Mouse (Mus musculus): ENCODE measurements around the gene Nfib.

The Nfib gene

DNA sequence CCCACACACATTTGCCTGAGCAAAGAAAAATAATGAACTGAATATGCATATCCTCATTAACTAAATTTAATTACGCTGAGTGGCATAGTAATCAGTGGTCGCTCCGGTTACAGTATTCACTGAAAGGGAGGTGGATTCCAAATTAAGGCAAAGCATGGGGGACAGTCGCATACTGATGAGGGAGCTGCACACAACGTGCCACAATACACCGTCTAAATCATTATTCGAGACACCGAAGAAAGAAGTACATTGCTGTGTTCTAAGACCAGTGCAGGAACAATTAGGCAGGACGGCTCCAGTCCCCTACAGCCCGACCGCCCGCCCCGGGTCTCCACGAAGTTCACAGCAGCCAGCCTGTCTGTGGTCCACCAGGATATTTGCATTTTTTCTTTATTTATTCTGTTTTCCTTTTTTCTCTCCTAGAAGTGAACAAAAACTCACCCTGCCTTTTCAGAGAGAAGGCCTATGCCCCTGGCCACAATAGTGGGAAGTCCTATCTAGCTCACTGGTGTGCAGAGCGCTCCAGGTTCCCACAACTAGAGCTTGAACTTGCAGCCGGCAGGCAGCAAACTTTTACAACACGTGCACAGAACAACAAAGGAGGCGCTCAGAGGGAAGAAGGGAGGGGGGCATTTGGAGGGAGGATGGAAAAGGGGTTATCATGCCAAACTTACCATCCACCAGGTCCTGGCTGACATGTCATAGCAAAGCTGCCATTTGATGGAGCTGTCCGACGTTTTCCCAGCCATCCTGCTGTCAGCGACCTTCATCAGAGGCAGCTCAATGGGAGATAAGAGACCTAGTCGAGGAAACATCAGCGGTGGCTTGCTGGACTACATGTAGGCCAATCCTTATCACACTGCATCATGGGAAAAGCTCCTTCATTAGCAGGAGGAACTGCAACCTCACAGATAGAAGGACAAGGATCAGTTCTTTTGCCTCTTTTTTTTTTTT, at the start of gene Nfib:
Gene Nfib, minus strand, starts transcription at position 910 of the 954 bp plus-strand sequence.
- DNase-seq, result no peak

DNA sequence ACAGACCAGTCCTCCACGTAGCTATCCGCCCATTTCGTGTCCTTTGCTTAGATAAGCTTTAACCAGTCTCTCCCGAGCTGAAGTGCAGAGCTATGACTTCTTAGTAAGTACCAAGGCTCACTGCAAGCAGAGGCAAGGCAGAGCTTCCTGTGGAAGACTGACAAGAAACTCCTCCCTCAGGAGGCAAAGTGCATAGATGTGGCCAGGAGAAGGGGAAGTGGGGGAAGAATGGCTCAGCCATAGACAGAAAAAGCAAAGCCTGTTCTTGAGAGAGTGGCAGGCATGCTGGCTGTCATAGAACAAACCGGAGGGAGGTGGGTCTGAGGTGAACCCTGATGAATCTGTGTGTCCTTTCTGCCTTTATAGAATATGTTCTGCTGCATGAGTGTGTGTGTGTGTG, 30.2 kb upstream of the Nfib start:
- DNase-seq, result no peak

DNA sequence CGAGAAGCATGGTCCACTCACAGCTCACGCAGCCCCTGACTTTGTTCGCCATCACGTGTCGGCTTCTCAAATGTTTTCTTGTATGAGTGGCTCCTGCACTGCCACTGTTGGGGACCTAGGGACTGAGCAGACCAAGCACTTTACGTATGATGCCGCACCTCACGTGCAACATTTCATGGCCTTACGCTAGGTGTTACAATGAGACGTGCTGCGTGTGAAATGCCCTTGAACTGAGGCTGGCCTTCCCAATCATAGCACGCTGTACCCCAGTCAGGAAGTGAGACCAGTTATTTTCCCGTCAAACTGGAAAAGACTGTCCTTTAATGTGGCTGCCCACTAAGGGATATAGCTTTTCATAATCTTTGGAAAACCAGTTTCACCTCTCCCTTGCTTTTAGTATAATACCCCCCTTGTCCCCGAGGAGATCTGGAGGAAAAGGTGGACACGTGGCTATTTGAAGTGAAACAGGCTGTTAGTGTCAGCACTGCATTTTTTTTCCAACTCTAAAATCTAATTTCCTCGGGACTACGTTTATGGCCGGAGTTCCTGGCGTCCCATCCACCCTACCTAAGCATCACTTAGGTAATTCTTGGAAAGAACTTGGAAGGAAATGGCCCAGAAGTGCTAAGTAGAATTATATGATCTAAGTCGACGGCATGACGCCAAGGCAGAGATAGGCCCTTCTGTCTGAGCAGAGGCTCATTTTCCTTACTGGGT, 29.4 kb upstream of the Nfib start:
- no peak for DNase-seq

DNA sequence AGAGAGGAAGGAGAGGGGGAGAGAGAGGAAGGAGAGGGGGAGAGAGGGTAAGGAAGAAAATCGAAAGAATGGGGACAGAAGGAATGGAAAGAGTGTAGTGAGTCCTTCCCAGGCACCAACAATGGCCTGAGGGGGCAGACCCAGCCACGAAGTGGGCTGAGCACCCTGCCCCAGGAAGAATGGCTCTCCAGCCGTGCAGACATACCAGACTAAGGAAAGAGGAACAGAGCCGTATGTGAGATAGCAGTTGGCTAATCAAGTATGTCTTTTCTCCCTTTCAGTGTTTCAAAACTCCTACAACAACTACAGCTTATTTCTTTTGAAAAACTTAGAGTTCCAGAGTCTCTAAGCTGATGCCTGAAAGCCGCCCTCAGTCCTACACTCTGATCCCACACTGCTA, 28.8 kb upstream of the Nfib start:
- DNase-seq, result no peak

DNA sequence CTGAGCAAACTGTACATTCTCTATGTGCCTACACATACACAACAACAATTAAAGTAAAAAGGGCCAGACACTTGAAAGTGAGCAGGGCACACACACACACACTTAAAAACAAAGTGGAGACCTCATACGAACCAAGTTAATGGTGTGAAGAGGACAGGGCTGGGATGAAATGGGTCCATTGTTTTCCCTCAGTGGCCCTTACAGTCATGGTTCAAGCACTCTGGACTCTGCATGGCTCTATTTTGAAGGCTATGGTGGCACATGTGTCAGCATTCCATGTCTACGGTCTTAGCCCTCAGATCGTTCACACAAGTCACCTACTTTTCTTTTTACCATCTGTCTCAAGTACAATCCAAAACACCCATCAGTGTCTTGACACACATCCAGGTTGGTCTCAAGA, 28.1 kb upstream of the Nfib start:
- DNase-seq, result no peak

DNA sequence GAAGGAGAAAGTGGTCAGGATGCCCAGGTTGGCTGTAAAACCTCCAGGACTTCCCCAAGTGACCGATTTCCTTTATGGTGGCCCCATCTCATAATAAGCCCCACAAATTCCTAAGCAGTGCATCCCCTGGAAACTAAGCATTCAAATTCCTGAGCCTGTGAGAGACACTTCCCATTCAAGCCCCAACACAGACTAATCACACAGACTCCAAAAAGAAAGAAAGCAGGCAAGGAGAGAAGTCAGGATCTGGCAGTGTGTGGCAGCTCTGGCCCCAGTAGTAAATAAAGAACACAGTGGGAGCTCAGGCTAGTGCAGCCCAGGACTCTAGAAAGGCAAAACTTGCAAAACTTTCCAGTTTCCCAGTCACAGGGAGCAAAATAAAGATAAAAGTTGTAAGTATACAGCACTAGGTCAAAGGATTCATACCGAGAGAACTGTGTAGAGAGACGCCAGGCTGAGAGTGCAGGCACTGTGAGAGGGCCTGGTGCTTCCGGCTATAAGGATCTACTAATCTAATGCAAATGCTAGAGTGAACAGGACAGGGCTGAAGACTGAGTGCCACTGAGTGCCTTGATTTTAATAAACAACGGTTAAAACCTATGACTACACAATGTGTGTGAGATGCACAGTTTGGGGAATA, 24.8 kb upstream of the Nfib start:
- no peak for DNase-seq

DNA sequence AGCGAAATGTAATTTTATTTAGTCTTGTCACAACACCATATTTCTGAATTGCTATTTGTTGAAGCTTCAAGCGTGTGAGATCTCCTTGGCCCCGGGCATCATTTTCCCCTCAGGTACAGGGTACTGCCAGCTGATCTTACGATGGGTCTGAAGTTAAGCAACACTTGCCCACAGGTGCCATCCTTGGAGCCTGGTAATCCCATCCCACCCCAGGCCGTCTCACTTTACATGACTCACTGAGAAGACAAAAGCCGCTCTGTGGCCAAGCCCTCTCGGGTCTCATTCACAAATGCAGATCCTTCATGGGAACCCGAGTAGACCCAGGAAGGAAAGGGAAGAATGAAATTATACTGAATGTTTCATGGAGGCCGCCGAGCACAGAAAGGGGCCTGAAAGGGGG, 18.5 kb upstream of the Nfib start:
- DNase-seq, result no peak

DNA sequence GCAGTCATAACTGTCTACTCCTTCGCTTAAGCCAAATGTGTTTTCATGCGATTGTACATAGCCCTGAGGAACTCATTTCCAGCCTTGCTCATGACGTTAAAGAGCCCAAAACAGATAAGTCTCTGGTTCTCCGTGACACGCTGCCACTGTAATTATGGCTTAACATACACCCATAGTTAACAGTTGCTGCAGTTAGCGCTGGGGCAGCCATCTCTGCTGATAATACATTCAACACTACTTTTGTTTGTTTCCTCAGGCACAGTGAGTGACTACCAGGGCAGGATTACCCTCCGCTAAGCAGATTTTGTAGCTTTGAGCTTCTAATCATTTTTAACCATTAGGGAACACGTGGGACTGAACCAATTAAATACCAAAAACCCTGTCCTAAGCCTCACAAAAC, 17.5 kb upstream of the Nfib start:
- no peak for DNase-seq

DNA sequence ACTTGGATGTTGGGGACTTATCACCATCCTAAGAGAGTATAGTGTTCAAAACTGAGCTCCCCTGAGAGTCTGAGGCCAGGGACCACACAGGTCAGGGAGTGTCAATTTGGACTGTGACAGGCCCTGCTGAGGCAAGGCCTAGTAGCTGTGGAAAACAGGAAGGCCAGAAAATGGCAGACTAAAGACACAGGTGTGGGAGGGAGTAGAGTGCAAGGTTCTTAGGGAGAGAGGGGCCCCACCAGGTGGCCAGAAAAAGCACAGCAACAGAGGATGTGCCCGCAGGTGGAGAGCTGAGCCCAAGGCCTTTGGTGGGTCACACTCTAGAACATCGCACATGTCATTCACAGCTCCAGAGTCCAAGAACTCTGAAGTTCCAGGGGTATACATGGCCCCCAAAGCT, 10.3 kb upstream of the Nfib start:
- no peak for DNase-seq

DNA sequence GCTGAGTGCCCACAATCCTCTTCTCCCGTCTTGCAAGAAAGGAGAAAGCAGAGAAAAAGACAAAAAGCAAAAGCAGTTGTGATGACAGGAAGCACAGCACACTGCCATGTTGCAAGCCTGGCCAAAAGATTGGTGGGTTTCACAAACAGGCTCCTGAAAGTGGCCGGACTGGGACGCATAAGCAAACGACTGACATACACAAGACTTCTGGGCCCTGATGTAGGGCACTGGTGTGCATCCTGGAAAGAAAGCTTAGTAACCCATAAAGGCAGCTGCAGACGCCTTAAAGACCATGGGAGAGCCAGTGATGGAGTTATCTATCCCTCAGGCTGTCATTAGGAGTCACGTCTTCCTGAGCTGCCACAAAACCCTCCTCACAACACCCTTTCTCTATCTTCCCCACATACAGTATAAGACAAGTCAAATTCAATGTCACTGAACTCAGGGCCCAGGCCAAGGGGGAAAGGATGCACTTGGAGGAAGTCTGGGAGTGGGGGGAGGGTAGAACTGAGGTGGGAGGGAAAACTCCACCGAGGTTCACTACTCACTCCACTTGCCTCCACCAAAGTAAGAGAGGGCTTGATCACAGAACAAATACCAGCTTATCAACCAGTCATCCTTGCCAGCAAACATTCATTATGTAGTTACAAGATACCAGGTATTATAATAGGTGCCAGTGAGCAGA, 6.2 kb upstream of the Nfib start:
- no peak for DNase-seq

DNA sequence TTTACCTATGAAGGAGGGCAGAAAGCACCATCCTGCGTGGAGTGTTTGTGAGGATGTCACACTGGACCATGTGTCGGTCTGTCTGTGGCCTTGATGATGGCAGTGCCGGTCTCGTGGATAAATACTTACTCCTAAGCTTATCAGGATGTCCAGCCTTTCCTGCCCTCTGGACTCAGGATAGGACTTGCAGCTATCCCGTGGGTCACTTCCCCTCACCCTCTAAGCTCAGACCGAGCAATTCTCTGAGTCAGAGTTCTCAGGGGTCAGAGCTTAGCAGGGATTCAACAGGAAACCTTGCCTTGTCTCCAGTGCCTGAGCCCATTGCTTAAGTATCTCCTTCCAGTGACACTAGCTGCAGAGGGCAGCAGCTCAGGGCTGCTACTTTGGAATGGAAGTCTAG, 4.1 kb upstream of the Nfib start:
- no peak for DNase-seq

DNA sequence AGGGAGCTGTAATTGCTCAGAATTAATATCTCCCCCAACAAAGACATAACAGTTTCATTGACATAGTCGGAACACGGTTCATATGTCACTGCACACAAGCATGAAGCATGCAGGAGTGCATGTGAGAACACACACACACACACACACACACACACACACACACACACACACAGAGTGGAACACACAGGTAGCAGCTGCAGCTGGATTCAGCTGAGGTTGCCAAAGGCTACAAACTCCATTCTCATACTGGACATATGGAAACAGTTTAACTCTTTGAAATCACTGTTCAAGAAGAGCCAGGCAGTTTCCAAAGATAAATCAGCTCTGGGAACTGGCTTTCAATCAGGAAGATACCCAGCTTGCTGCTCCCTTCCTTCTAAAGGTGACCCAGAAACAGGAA, 462 bp upstream of the Nfib start:
- DNase-seq, result no peak

DNA sequence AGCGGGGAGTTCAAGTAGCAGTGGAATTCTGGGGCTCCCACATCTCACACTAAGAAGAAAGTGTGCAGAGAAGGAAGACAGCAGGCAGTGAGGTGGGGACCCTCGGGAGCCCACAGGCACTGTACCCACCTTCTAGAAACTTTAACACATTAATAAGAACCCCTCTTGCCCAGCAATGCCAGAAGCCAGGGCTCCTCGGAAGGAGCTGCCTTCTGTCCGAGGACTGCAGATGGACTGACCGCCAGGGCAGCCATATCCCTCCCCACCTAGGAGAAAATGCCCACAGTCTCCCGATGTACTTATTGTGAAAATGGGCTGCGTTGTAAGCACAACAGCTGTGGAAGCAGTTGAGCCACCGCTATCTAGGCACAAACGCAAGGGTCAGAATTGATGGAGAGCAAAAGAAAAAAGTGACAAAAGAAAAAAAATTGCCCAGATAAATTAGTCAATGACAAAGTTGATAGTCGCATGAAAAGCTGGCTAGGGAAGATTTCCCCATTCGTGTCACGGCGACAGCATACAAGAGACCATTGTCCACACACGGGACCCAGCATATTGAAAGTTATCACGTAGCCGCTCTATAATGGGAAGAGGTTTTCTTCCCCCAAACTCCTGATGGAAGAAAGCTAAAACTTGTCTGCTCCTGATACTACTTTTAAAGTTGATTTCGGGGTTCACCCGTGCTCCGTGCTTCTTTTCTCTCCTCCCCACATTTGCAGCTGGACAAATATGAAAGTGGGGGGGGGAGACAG, 1.3 kb downstream of the Nfib start:
- no peak for DNase-seq

DNA sequence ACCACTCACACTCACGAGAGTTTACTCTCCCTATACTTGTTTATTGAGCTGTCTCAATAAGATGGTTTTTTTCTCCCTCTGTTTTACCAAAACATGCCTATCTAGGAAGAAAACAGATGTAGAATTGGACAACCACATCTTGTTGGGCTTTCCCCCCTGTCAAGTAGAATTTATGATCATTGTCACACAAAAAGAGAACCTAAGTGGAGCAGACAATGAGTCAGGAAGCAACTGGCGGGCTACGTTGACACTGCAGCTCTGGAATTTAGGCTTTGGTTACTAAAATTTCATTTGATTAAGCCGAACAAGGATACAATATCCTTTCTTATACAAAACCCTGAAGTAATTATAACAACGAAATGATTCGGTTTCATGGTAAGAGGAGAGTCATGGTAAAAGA, 2.7 kb downstream of the Nfib start:
- DNase-seq, result no peak

DNA sequence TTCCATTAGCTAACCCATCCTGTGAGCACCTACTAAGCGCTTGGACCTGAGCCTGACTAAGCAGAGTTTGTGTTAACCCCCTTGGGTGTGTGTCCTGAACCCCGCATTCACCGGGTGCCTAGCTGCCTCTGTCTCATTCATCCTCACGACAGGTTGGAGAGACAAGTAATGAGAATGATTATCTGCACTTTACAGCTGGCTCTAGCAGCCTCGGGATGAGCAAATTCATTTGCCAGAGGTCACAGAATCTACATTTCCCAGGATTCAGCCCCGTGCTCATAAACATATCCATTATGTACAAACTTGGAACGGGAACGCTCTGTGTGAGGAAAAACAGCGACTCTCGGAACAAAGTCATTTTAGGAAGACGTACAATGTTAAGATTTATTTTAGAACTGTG, 6.0 kb downstream of the Nfib start:
- DNase-seq, result no peak

DNA sequence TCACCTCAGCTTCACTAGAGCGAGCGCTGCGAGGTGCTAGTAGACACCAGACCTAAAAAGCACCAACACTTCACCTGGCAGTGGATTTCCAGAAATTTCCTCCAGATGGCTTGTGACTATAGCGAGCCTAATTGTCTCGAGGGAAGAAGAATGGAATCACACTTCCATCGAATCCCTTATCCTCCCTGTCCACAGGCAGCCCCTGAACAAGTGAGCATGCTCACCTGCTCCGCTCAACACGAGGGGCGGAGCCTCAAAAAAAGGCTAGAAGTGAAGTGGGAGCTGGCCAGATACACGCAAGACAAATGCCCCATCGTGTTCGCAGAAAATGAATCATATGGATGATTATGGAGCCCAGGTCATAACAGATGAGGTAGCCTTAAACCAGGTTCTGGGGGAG, 6.9 kb downstream of the Nfib start:
- no peak for DNase-seq

DNA sequence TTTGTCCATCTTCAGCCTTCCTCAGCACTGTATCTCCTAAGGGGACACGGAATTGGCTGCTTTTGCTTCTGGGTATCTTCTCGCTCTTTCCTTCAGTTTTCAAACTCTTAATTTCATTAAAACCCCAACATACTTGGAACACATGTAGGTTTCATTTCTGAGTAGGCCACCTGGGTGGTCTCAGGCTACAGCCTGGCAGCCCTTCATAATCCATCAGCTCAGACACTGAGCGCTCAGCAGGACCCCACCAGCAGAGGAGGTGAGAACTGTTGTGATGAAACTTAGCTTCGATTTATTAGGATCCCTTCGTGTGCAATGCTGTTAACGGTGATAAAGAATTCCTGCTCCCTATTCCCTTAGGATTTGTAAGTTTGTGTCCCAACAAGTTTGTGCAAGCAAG, 8.4 kb downstream of the Nfib start:
- no peak for DNase-seq

DNA sequence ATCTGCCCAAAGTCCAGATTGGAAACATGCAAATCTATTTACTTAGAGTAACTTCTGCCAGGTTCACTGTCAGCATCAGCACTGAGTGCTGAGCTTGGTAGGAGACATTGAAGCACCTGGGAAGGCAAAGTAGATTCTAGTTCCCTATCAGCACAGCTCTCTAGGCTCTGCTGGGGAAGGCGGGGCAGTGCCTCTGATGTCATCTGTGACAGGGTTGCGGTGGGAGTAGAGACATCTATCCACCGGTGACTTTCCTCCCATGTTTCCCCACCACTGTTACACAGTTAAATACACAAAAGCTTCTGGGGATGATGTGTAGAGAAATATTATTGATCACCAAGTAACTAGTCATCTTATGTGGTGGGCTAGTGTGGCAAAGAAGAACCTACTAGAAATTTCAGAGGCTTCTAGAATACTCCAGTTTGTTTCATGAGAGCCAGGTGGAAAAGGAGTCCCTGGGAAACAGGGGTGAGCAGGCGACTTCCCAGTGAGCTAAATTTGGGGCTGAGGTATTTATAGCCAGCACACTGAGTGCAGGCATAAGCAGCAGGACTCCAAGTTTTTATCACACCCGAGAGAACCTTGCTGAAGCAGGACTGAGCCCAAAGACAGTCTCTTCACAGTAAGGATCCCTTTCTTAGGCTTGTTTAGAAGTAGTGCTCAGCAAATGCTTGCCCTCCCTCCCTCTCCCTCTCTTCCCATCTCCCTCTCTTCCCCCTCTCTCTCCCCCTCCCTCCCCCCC, 9.6 kb downstream of the Nfib start:
- DNase-seq, result no peak

DNA sequence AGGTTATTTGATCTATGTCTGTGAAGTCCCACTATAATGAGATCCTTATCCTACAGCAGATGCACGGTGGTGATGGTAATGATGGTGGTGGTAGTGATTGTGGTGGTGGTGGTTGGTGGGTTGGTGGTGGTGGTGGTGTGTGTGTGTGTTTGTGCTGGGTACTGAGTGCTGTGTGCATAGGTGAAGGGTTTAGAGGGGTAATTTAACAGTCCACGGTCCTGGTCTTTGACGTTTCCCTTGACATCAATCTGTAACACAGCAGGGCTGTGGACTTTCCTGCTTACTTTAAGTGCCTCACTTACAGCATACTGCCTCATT, 13.6 kb downstream of the Nfib start:
- no peak for DNase-seq

DNA sequence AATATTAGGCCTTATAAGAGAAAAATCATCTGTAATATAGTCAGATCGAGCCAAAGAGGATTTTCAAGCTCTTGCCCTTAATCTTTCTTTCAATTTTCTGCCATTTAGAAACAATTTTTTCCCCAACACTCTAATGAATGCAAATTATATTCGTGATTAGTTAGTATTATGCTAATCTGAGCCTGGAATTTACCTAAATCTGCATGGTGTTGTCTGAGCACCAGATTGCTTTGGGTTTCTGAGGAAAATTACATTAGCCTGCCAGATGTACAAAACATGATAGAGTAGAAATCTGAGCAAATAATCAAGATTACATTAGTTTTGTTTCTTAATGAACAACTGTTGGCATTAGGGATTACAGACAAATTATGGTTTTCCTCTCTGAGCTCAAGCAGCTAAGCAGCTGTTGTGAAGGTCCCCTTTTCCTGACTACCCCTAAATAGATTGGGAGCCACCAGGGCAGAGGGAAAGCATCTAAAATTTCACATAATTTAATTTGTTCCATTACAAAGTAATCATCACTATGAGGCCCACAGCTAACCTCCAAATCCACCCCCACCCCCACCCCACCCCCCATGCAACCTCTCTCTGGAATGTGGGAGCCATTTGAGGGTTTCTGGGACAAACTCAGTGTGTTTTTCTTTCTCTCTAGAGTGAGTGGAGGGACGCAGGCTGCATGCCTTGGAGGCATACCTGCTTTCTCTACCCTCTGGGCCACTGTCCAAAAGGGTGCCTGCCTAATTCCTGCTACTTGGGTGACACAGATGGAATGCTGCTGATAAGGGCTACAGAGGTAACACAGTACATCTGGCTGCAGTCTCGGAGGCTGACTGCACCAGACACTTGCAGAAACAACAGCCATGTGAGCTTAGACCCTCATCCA, 14.2 kb downstream of the Nfib start:
- DNase-seq, result no peak

DNA sequence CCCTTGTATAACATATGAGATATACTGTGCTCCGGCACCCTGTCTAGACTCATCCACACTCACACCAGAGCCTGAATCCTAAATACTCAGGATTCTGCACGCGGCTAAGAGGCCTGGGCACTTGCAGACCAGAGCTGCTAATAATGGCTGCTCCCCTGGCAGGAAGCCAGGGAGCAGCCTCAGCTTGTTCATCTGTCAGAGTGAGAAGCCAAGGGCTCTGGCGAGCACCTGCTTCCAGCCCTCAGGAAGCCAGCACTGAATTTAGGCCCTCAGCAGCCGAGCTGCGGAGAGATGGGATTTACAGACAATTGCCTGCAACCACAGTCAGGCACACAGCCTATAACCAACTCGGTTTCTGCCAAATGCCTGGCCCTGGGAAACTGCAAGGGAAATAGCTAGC, 15.3 kb downstream of the Nfib start:
- DNase-seq, result peak; percentile 91

Data from cerebellum, adult 11-12 months (tissue).